Comparison of ENCODE assay signal across 8 mouse cellular contexts in the genomic region with DNA sequence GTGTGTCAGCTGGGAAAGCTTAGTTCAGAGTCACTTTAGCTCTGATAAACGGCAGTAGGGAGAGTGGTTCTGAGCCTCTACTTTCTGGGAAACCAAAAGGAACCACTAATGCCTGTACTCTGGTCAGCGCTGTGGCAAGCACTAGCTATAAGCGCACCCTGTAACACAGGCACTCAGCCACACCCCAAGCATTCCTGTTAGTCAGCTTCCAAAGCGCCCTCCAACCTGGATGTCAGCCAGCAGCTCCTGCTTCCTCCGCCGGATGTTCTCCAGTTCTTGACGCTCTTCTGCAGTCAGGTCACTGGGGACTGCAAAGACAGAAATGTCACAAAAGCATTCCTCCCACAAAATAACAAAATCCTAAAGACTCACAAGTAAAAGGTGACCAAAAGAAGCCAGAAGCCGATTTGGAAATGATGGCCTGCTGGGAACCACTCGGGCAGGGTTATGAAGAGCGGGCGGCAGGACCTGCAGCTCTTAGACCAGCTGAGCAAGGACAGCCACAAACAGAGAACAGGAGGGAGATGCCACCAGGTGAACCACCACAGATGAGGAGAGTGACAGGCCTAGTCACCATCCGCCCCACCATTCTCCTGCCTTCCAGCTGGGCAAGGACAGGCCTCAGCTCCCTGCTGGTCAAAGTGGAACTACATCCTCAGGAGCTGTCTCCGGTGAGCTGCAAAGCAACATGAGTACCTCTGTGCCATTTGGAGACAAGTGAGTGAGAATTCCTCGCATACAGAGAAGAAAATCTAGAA. TPM values are rescaled to one million over a fixed set of nuclear protein-coding genes. Genes with fewer than 3 reads are reported as not detected.
DNase-seq lines count a peak whose midpoint lies in the region.

No protein-coding gene starts in this region.

- intact Hi-C loops in gastrocnemius, postnatal 14 days (cut with DNase I; ENCODE audit: low total_unique reads) = no loop called here

- peak; percentile 44 to 56 for DNase-seq in left cerebral cortex, adult 18-20 months (ENCODE audit: low spot score in 2 of 2)
- DNase-seq in left cerebral cortex, adult 8-10 months (ENCODE audit: low spot score in 2 of 2) = no peak
- DNase-seq in adrenal gland, adult 2 months = peak; percentile 82
- peak; percentile 78 for DNase-seq in gastrocnemius, postnatal 14 days
- DNase-seq in kidney, adult 8-10 months = peak; percentile 84 to 88
- DNase-seq in lung, postnatal 4 days = peak; percentile 86 to 90
- DNase-seq in retina, embryonic 14.5 days (ENCODE audit: low spot score) = no peak
- no peak for DNase-seq in thymus, postnatal 25 days

RNA-seq across cellular contexts. Expression of gene Cyth1, which starts 54.8 kb away (rescaled TPM):
- 10 to 100 TPM; 62.0 to 68.2 TPM for total RNA-seq in left cerebral cortex, adult 18-20 months (2021)
- 10 to 100 TPM; 62.7 to 77.3 (median 68.8) TPM for total RNA-seq in left cerebral cortex, adult 8-10 months (2022)
- total RNA-seq in adrenal gland, adult 2 months (2021) = 10 to 100 TPM; 28.9 to 34.0 TPM
- polyA plus RNA-seq in adrenal gland, adult 2 months (2012; rRNA removed) = 13.8 and 16.1 TPM in 2 replicates
- total RNA-seq in gastrocnemius, postnatal 14 days (2021) = 10 to 100 TPM; 23.3 to 31.2 TPM

Comparison
In these comparisons a context has a peak if more than half of its experiments do, and no peak if none do; other contexts are left out.
1. DNase-seq: peak in left cerebral cortex, adult 18-20 months (2 of 2), adrenal gland, adult 2 months (single experiment), gastrocnemius, postnatal 14 days (single experiment), kidney, adult 8-10 months (2 of 2) and lung, postnatal 4 days (2 of 2); none in left cerebral cortex, adult 8-10 months (0 of 2), retina, embryonic 14.5 days (single experiment) and thymus, postnatal 25 days (single experiment).